Mouse (Mus musculus): ENCODE measurements around the gene Rdh14. TPM values are rescaled to one million over a fixed set of nuclear protein-coding genes. Genes with fewer than 3 reads are reported as not detected.

Gene Rdh14
- polyA plus RNA-seq, 1 experiment from 2014 or later, result 45.0 TPM

DNA sequence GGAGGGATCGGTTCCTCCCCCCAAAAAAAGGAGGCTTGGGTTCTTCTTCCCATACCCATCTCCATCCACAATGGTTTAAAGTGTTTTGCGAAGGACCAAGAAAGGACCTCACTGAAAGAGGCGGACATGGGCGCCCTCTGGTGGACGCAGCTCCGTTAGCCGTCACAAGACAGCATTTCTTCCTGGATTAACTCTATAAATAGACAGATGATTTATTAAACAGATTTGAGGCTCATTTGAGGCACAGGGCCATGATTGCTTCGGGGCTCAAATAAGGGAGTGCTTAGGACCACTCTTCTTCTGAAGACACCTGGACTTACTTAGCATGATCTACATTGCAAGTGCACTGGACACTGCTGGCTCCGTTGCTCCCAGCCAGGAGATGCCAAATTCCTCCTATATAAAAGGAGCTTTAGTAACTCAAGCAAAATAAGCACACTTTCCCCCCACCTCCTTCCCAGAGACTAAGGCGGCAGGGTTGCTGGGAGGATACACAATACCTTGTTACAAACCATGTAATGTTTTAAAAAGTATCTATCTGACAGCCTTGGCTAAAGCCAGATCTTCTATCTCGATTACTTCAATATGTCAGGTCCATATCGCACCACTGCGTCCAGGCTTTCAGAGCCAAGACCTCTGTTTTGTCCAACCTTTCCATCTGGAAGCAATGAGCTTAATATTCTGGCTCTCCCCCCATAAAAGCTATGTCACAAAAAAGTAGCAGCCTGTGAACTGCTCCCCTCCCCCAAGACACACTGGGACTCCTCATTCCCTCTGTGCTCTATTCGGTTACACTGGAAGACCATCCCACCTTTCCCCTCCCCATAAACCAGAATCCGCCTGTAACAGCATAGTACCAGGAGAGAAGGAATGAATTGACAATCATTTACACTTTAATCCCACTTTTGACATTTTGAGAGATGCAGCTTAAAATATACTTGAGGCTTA is 47.8 kb downstream of the Rdh14 start:
- Histone ChIP-seq H3K9ac (no peak overlapping the region), H3K4me3 (no peak overlapping the region), H3K36me3 (no peaks in the 10 kb centered on the region), H3K4me2 (no peak overlapping the region), H3K4me1 (replicated peaks) (0 out of 2 replicates have a peak, but pooled peaks cover 4% of the 10 kb centered on the region), H3K9me3 (no peaks in the 10 kb centered on the region), H3K27me3 (peaks cover 2% of the 10 kb centered on the region; the same call in 1 of the 2 replicates), H3K27ac (replicated peaks) (no peak overlapping the region)
- ATAC-seq (ENCODE audit: low FRiP score, low read depth), result peak; percentile 48; the same call in 1 of the 2 replicates
- 33% methylated on average over 15 of the region's 15 CpGs for WGBS

DNA sequence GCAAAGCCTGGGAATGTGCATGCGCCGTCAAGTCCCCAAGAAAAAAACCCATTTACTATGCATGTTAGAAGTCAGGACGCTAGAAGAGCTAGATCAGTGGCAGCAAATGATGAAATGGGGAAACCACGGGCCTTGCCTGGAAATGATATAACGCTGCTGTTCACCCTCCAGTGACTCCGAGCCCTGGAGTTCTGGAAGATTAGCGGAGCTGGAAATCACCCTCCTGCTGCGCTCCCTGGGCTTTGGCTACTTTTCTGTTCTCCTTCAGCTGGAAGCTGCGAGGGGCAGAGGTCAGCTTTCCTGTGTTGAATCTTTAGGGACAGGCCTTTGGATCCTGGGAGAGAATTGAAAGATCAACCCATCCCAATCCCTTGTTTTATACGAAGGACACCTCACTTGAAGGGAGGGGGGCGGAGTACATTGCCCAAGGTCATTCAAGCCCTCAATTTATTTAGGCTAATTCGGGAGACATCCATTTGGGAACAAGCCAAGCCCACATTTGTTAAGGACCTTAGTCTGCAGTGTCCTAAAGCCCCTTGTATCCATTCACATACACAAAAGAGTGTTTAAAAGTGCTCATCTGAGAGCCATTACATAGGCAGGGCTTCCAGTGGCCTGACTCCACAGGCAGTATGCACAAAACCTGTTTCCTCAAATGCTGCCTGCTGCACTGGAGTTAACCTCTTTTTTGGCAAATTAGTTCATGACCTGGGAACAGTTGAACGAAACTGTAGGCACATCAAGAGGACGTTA is 49.1 kb downstream of the Rdh14 start:
- Histone ChIP-seq H3K4me2 (no peak overlapping the region), H3K27me3 (peaks cover 2% of the 10 kb centered on the region; the same call in 1 of the 2 replicates), H3K4me3 (no peak overlapping the region), H3K9me3 (no peaks in the 10 kb centered on the region), H3K36me3 (no peaks in the 10 kb centered on the region), H3K27ac (replicated peaks) (no peak overlapping the region), H3K4me1 (replicated peaks) (0 out of 2 replicates have a peak, but pooled peaks cover 4% of the 10 kb centered on the region), H3K9ac (no peak overlapping the region)
- no peak for ATAC-seq (ENCODE audit: low FRiP score, low read depth)
- 21% methylated on average over 14 of the region's 14 CpGs for WGBS

Other genes starting within 250 kb of the Rdh14 start
- gene Nt5c1b, start 20.8 kb upstream of the Rdh14 start, polyA plus RNA-seq (2015; fragmentation: Nextera tagmentation; extraction: Ambion mirVana), result not detected in 2 replicates

All from hindbrain, embryonic 15.5 days (tissue).